12 mouse cellular contexts compared by ENCODE assay signal in the genomic region with DNA sequence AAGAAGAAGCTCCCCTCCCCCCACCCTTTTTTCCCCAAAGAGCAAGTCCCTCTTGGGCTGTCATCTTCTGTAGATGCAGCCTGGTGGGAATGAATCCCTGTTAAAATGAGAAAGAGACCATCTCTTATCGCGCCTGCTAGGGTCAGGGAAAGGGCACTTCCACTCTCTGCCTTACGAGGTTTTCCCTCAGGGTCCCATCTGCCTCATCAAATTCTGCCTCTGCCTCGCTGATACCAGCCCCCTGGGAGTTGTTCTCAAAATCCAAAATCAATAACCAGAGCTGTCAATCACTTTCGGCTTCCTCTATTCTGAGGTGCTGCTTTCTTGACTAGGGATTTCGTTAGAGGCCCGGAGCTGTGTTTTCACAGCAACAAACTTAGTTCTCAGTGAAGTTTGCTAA.
"Had no signal": no experiment of that assay in that cellular context is flagged by ENCODE, and none has a peak within 500 bp of the region (broad histone marks: within the 10 kb centered on the region; RNA-seq: fewer than 3 reads in every experiment).

No protein-coding gene starts in this region.

- H3K4me1 ChIP-seq: limb, embryonic 12.5 days had no signal

- H3K27ac ChIP-seq: kidney, postnatal 0 days; limb, embryonic 12.5 days; liver, embryonic 14.5 days; stomach, postnatal 0 days had no signal

- H3K36me3 ChIP-seq: limb, embryonic 12.5 days had no signal

- DNase-seq: kidney, adult 8-10 months; kidney, postnatal 36 days; layer of hippocampus, adult 9-11 months; layer of hippocampus, postnatal 36 days; liver; lung, adult 18-20 months; thymus, postnatal 4 days had no signal

- H3K9ac ChIP-seq: limb, embryonic 12.5 days; liver, embryonic 14.5 days had no signal

- H3K9me3 ChIP-seq: limb, embryonic 12.5 days had no signal

- H3K4me3 ChIP-seq: limb, embryonic 12.5 days had no signal

- ATAC-seq: intestine, postnatal 0 days had no signal

- H3K4me2 ChIP-seq: limb, embryonic 12.5 days had no signal
